Mouse (Mus musculus) forebrain, embryonic 10.5 days (tissue): ENCODE measurements around the gene 2410015M20Rik. TPM values are rescaled to one million over a fixed set of nuclear protein-coding genes. Genes with fewer than 3 reads are reported as not detected.
A peak's percentile ranks its signal among the peaks of the same experiment; 100 is the strongest.

Experiments used
- DNase-seq: peaks from one replicate; pipeline ENCODE4 v3.0.0-alpha.2; 2017; ENCODE audit warnings: low spot score; ENCODE audit errors: extremely low spot score
- H3K27ac ChIP-seq: fragments of 300-500 bp; sonication (generic); 2 replicates; pipeline ENCODE4 v1.5.1; 2016; ENCODE audit warnings: mild to moderate bottlenecking
- H3K27me3 ChIP-seq: fragments of 300-500 bp; sonication (generic); 2 replicates; pipeline ENCODE4 v1.6.1; 2016; ENCODE audit warnings: mild to moderate bottlenecking; ENCODE audit not compliant: poor library complexity, severe bottlenecking
- H3K36me3 ChIP-seq: fragments of 300-500 bp; sonication (generic); replicated peaks from 2 replicates; pipeline ENCODE4 v1.6.1; 2016; ENCODE audit warnings: mild to moderate bottlenecking, moderate library complexity
- H3K4me1 ChIP-seq: fragments of 300-500 bp; sonication (generic); 2 replicates; pipeline ENCODE4 v1.6.1; 2016
- H3K4me3 ChIP-seq: fragments of 300-500 bp; sonication (generic); 2 replicates; pipeline ENCODE4 v1.5.1; 2016; ENCODE audit warnings: mild to moderate bottlenecking, moderate library complexity
- H3K9me3 ChIP-seq: fragments of 300-500 bp; sonication (generic); 2 replicates; pipeline ENCODE4 v1.6.1; 2016; ENCODE audit warnings: mild to moderate bottlenecking, moderate library complexity
- WGBS: fragments of 180-500 bp; shearing (Covaris S2); methylation state at CpG from one replicate; pipeline ENCODE4 v1.1.7; 2016; 5-methylcytosine and 5-hydroxymethylcytosine counted together
- polyA plus RNA-seq: library from polyadenylated mRNA; unstranded; fragments of >200 nt; fragmentation: Nextera tagmentation; extraction: Ambion mirVana; gene quantifications from 2 replicates; pipeline ENCODE4 v1.2.1, GENCODE M21; 2016

2410015M20Rik gene
- polyA plus RNA-seq, 1 experiment from 2014 or later = 193 TPM

- DNase-seq = no peak
- H3K4me3 ChIP-seq = peak overlapping the region; percentile 68; the same call in 1 of the 2 replicates
- H3K36me3 ChIP-seq = peaks cover 46% of the 10 kb centered on the region
- H3K27ac ChIP-seq = no peak overlapping the region
- H3K9me3 ChIP-seq = no peaks in the 10 kb centered on the region
- WGBS = 72% methylated on average over 2 of the region's 2 CpGs
- H3K27me3 ChIP-seq = no peaks in the 10 kb centered on the region
- peaks cover 66% of the 10 kb centered on the region for H3K4me1 ChIP-seq
These were observed 1.8 kb upstream of the 2410015M20Rik start for GRCm38 (mm10) chr17:56611323-56611722.

DNA sequence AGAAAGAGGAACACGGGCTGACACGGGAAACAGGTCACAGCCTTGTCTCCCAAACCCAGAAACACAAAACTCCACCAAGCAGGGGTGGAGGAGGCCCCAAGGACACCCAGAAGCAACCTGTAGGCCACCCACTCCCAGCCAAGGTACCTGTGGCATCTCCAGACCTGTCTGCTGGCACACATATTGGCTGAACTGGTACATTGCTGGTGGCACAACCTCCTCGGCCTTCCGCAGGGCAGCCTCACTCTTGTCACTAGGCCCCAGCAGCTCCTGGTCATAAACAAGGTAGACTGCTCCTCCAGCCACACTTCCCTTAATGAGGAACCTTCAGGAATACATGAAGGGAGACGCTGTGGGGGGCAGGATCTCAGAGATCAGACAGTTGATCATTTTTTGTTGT lies 872 bp downstream of the 2410015M20Rik start:
- H3K27ac ChIP-seq = peak overlapping the region; percentile 85

DNA sequence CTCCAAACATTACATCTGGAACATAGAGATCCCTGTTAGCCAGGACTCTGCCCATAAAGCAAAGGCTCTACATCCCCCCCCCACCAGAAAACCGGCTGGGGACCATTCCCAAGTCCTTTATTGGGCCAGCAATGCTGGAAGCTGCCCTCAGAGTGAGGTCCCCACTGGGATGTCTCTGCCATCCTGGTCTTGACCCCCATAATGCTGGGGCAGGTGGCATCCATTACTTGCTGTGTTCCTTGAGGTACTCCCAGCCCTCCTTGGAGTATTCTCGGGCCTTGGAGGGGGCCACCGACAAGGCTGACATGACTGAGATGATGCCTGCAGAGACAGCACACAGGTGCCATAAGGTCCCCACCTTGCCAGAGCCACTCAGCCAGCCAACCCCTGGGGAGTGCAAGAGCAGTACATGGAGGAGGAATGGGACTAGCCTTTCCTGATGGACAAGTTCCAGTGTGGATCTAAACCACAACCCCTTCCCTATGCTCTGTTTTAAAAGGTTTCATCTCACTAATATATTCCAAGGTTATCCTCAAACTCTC lies 2.0 kb downstream of the 2410015M20Rik start:
- peaks cover 45% of the 10 kb centered on the region for H3K4me1 ChIP-seq
- 81% methylated on average over 3 of the region's 3 CpGs for WGBS
- no peak for DNase-seq
- H3K9me3 ChIP-seq = no peaks in the 10 kb centered on the region
- no peaks in the 10 kb centered on the region for H3K27me3 ChIP-seq
- peaks cover 58% of the 10 kb centered on the region for H3K36me3 ChIP-seq
- H3K4me3 ChIP-seq = no peak overlapping the region
- no peak overlapping the region for H3K27ac ChIP-seq

More for the DNA sequence above, 872 bp downstream of the 2410015M20Rik start:
- DNase-seq = no peak
- Histone ChIP-seq H3K9me3 (no peaks in the 10 kb centered on the region), H3K27me3 (no peaks in the 10 kb centered on the region), H3K4me1 (peaks cover 46% of the 10 kb centered on the region), H3K36me3 (peaks cover 47% of the 10 kb centered on the region), H3K4me3 (peak overlapping the region; percentile 68)
- 67% methylated on average over 5 of the region's 5 CpGs for WGBS

DNA sequence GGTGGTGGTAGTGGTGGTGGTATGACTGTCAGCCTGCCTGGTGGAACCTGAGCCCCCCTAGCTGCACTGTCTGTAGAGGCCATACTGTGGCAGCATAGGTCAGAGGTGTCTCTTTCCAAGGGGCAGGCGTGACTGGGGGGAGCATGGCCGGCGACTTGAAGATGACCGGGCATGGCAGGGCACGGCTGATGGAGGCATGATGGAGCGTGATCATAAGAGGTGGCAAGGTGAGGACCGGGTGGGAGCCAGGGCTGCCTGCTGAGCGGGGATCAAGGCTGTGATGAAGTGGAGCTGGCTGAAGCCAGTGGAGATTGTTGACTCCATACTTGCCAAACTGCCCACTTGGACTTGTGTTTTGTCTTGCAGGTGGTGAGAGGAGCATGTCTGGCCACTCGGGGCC lies 4.1 kb downstream of the 2410015M20Rik start:
- Histone ChIP-seq H3K36me3 (peaks cover 79% of the 10 kb centered on the region), H3K4me3 (0 out of 2 replicates have a peak overlapping the region, but pooled peaks have one; percentile 14), H3K4me1 (peaks cover 26% of the 10 kb centered on the region), H3K27me3 (no peaks in the 10 kb centered on the region), H3K9me3 (no peaks in the 10 kb centered on the region), H3K27ac (no peak overlapping the region)
- 96% methylated on average over 9 of the region's 9 CpGs for WGBS
- DNase-seq = no peak

GRCm38 (mm10) chr17:56604422-56604821 lies 5.1 kb downstream of the 2410015M20Rik start:
- no peak for DNase-seq
- Histone ChIP-seq H3K4me3 (no peak overlapping the region), H3K27me3 (no peaks in the 10 kb centered on the region), H3K9me3 (no peaks in the 10 kb centered on the region), H3K27ac (no peak overlapping the region), H3K4me1 (peaks cover 20% of the 10 kb centered on the region), H3K36me3 (peaks cover 89% of the 10 kb centered on the region)
- WGBS = 89% methylated on average over 3 of the region's 3 CpGs

DNA sequence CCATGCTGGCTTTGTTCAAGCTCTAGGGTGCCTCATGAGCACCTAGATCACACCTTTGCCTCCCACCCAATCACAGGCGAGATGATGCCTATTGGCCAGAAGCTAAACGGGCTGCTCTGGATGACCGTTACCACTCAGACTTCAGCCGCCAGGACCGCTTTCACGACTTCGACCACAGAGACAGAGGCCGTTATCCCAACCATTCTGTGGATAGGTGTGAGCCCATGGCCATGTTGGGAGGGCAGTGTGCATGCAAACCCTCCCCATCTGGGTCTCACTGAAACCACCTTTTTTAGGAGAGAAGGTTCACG lies 5.5 kb downstream of the 2410015M20Rik start:
- H3K27me3 ChIP-seq = no peaks in the 10 kb centered on the region
- H3K27ac ChIP-seq = no peak overlapping the region
- no peak overlapping the region for H3K4me3 ChIP-seq
- DNase-seq = no peak
- peaks cover 16% of the 10 kb centered on the region for H3K4me1 ChIP-seq
- H3K9me3 ChIP-seq = no peaks in the 10 kb centered on the region
- peaks cover 93% of the 10 kb centered on the region for H3K36me3 ChIP-seq
- 94% methylated on average over 9 of the region's 9 CpGs for WGBS

GRCm38 (mm10) chr17:56603186-56604069 lies 6.1 kb downstream of the 2410015M20Rik start:
- Histone ChIP-seq H3K4me3 (peak overlapping the region; percentile 7; the same call in 1 of the 2 replicates), H3K36me3 (peaks cover 96% of the 10 kb centered on the region)
- 96% methylated on average over 28 of the region's 28 CpGs for WGBS

GRCm38 (mm10) chr17:56593527-56594271 lies 15.9 kb downstream of the 2410015M20Rik start:
- H3K4me1 ChIP-seq = peaks cover 3% of the 10 kb centered on the region; the same call in 1 of the 2 replicates
- H3K27ac ChIP-seq = no peak overlapping the region
- 98% methylated on average over 8 of the region's 8 CpGs for WGBS
- no peaks in the 10 kb centered on the region for H3K9me3 ChIP-seq
- no peak for DNase-seq
- peaks cover 97% of the 10 kb centered on the region for H3K36me3 ChIP-seq
- no peak overlapping the region for H3K4me3 ChIP-seq
- no peaks in the 10 kb centered on the region for H3K27me3 ChIP-seq

More at GRCm38 (mm10) chr17:56603186-56604069, 6.1 kb downstream of the 2410015M20Rik start:
- DNase-seq = no peak
- Histone ChIP-seq H3K27me3 (no peaks in the 10 kb centered on the region), H3K9me3 (no peaks in the 10 kb centered on the region), H3K27ac (no peak overlapping the region), H3K4me1 (peaks cover 10% of the 10 kb centered on the region)

GRCm38 (mm10) chr17:56592553-56592952 lies 17.0 kb downstream of the 2410015M20Rik start:
- H3K27me3 ChIP-seq = no peaks in the 10 kb centered on the region
- no peaks in the 10 kb centered on the region for H3K9me3 ChIP-seq
- peaks cover 100% of the 10 kb centered on the region for H3K36me3 ChIP-seq

GRCm38 (mm10) chr17:56588921-56589320 lies 20.6 kb downstream of the 2410015M20Rik start:
- 96% methylated on average over 4 of the region's 4 CpGs for WGBS
- Histone ChIP-seq H3K27me3 (no peaks in the 10 kb centered on the region), H3K27ac (no peak overlapping the region), H3K4me3 (no peak overlapping the region), H3K4me1 (peaks cover 28% of the 10 kb centered on the region), H3K36me3 (peaks cover 81% of the 10 kb centered on the region), H3K9me3 (no peaks in the 10 kb centered on the region)
- no peak for DNase-seq

More at GRCm38 (mm10) chr17:56592553-56592952, 17.0 kb downstream of the 2410015M20Rik start:
- no peak for DNase-seq
- Histone ChIP-seq H3K4me1 (peaks cover 9% of the 10 kb centered on the region), H3K4me3 (no peak overlapping the region), H3K27ac (no peak overlapping the region)

DNA sequence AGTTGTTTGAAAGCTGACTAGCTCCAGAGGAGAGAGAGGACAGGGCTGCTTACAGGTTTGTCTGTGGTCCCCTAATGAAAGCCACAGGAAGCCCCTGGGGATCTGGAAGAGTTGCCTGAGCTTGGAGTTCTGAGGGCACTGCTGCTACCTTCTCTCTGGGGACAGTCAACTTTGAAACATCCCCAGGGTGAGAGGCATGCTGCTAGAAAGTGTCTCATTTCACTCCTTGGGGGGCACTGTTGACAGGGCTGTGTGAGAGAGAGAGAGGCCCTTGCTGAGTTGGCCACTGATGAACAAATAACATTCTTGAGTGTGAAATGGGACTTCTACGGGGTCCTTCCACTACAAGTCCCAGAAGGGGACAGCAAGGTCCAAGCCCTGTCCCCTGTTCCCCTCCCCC lies 21.8 kb downstream of the 2410015M20Rik start:
- no peak overlapping the region for H3K4me3 ChIP-seq
- WGBS = 92% methylated on average over 1 of the region's 1 CpGs

DNA sequence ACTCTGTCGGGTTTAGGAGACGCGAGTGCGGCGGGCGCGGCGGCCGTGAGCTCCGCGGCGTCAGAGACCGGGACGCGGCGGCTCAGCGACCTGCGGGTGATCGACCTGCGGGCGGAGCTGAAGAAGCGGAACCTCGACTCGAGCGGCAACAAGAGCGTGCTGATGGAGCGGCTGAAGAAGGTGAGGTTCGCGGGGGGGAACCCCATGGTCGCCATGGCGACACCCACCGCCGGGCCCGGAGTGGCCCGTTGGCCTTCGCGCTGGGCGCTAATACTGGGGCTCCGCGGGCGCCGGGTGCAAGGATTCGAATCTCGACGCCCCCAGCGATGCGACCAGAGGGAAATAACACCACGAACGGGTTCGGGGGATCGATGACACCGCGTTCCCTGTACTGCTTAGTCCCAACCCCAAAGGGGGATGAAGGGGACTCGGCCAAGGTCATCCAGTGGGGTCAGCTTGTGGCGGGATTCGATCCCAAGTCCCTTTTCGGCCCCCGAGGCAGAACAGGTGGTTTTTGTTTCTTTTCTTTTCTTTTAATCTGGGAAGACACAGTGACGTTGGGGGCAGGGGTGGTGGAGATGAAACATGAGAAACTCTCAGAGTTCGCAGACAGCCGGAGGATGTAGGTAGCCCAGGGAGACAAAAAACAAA lies 24.3 kb downstream of the 2410015M20Rik start:
- Histone ChIP-seq H3K27ac (peak overlapping the region; percentile 97), H3K4me1 (peaks cover 52% of the 10 kb centered on the region), H3K4me3 (peak overlapping the region; percentile 81), H3K27me3 (no peaks in the 10 kb centered on the region), H3K9me3 (no peaks in the 10 kb centered on the region), H3K36me3 (peaks cover 74% of the 10 kb centered on the region)
- WGBS = under 1% methylated on average over 61 of the region's 61 CpGs
- DNase-seq = peak; percentile 47

More for the DNA sequence above, 21.8 kb downstream of the 2410015M20Rik start:
- Histone ChIP-seq H3K9me3 (no peaks in the 10 kb centered on the region), H3K4me1 (peaks cover 38% of the 10 kb centered on the region), H3K27me3 (no peaks in the 10 kb centered on the region), H3K36me3 (peaks cover 74% of the 10 kb centered on the region), H3K27ac (no peak overlapping the region)
- no peak for DNase-seq
